Mouse (Mus musculus): ENCODE measurements around the gene Gm9508. TPM values are rescaled to one million over a fixed set of nuclear protein-coding genes. Genes with fewer than 3 reads are reported as not detected.
"Not testable (repeated sequence)": the region's sequence is repeated elsewhere in the genome, so short reads cannot be mapped to it uniquely, and the experiment has no call there.

Gene Gm9508
- not detected in 2 replicates for polyA plus RNA-seq (2016; fragmentation: Nextera tagmentation; extraction: Ambion mirVana)

GRCm38 (mm10) chr10:77697133-77697532 lies at the start of gene Gm9508:
TSS of gene Gm9508 (minus strand) at chr10:77697233.
- Histone ChIP-seq H3K9ac (no peak within 1 kb of the TSS), H3K4me3 (no peak within 1 kb of the TSS), H3K4me1 (no peaks in the 10 kb centered on the region; the same call in 1 of the 2 replicates), H3K36me3 (no peaks in the 10 kb centered on the region), H3K27me3 (0 out of 2 replicates have a peak, but pooled peaks cover 3% of the 10 kb centered on the region), H3K4me2 (replicated peaks) (no peak within 1 kb of the TSS), H3K9me3 (no peaks in the 10 kb centered on the region), H3K27ac (no peak within 1 kb of the TSS)
- no peak for ATAC-seq (ENCODE audit: insufficient number of reproducible peaks, insufficient read depth, low FRiP score, low TSS enrichment)
- 33% methylated on average over 4 of the region's 4 CpGs for WGBS

GRCm38 (mm10) chr10:77741924-77742688 lies 45.1 kb upstream of the Gm9508 start, which contains the start of gene Gm18596:
TSS of gene Gm18596 (minus strand) at chr10:77742638.
- 46% methylated on average over 5 of the region's 5 CpGs for WGBS
- not testable (repeated sequence) for H3K9me3 ChIP-seq; H3K27ac ChIP-seq; H3K4me1 ChIP-seq; H3K27me3 ChIP-seq; ATAC-seq (ENCODE audit: insufficient number of reproducible peaks, insufficient read depth, low FRiP score, low TSS enrichment); H3K4me3 ChIP-seq; H3K36me3 ChIP-seq; H3K9ac ChIP-seq; H3K4me2 ChIP-seq (replicated peaks)

GRCm38 (mm10) chr10:77738929-77739328 lies 41.9 kb upstream of the Gm9508 start:
- Histone ChIP-seq H3K36me3 (no peaks in the 10 kb centered on the region), H3K27me3 (no peaks in the 10 kb centered on the region), H3K27ac (no peak overlapping the region), H3K9ac (no peak overlapping the region), H3K4me1 (peaks cover 3% of the 10 kb centered on the region; the same call in 1 of the 2 replicates), H3K9me3 (0 out of 2 replicates have a peak, but pooled peaks cover 8% of the 10 kb centered on the region), H3K4me2 (replicated peaks) (no peak overlapping the region), H3K4me3 (no peak overlapping the region)
- no peak for ATAC-seq (ENCODE audit: insufficient number of reproducible peaks, insufficient read depth, low FRiP score, low TSS enrichment)
- WGBS: 88% methylated on average over 4 of the region's 4 CpGs

- no peaks in the 10 kb centered on the region for H3K27me3 ChIP-seq
- no peak overlapping the region for H3K4me3 ChIP-seq
- H3K36me3 ChIP-seq: no peaks in the 10 kb centered on the region
- no peak overlapping the region for H3K27ac ChIP-seq
- no peak for ATAC-seq (ENCODE audit: insufficient number of reproducible peaks, insufficient read depth, low FRiP score, low TSS enrichment)
- H3K9ac ChIP-seq: no peak overlapping the region
- WGBS: 84% methylated on average over 1 of the region's 1 CpGs
- no peaks in the 10 kb centered on the region for H3K4me1 ChIP-seq
- no peak overlapping the region for H3K4me2 ChIP-seq (replicated peaks)
- H3K9me3 ChIP-seq: 0 out of 2 replicates have a peak, but pooled peaks cover 8% of the 10 kb centered on the region
Observed at GRCm38 (mm10) chr10:77735928-77736327, 38.9 kb upstream of the Gm9508 start.

- no peak overlapping the region for H3K4me3 ChIP-seq
- H3K36me3 ChIP-seq: no peaks in the 10 kb centered on the region
- no peaks in the 10 kb centered on the region for H3K4me1 ChIP-seq
- no peaks in the 10 kb centered on the region for H3K9me3 ChIP-seq
- WGBS: 53% methylated on average over 4 of the region's 4 CpGs
- no peaks in the 10 kb centered on the region for H3K27me3 ChIP-seq
- no peak overlapping the region for H3K27ac ChIP-seq
- no peak for ATAC-seq (ENCODE audit: insufficient number of reproducible peaks, insufficient read depth, low FRiP score, low TSS enrichment)
- no peak overlapping the region for H3K4me2 ChIP-seq (replicated peaks)
- H3K9ac ChIP-seq: no peak overlapping the region
Observed at GRCm38 (mm10) chr10:77729241-77729640, 32.2 kb upstream of the Gm9508 start.

GRCm38 (mm10) chr10:77728280-77728679 lies 31.2 kb upstream of the Gm9508 start:
- no peaks in the 10 kb centered on the region for H3K4me1 ChIP-seq
- H3K27ac ChIP-seq: no peak overlapping the region
- no peaks in the 10 kb centered on the region for H3K27me3 ChIP-seq
- H3K4me2 ChIP-seq (replicated peaks): no peak overlapping the region
- WGBS: 61% methylated on average over 4 of the region's 4 CpGs
- H3K36me3 ChIP-seq: no peaks in the 10 kb centered on the region
- H3K9ac ChIP-seq: no peak overlapping the region
- ATAC-seq (ENCODE audit: insufficient number of reproducible peaks, insufficient read depth, low FRiP score, low TSS enrichment): no peak
- no peaks in the 10 kb centered on the region for H3K9me3 ChIP-seq
- no peak overlapping the region for H3K4me3 ChIP-seq

- WGBS: 39% methylated on average over 3 of the region's 3 CpGs
- Histone ChIP-seq H3K27ac (no peak within 1 kb of the TSS), H3K36me3 (no peaks in the 10 kb centered on the region), H3K27me3 (no peaks in the 10 kb centered on the region), H3K4me1 (no peaks in the 10 kb centered on the region), H3K9me3 (no peaks in the 10 kb centered on the region), H3K4me3 (no peak within 1 kb of the TSS), H3K9ac (no peak within 1 kb of the TSS), H3K4me2 (replicated peaks) (no peak within 1 kb of the TSS)
- ATAC-seq (ENCODE audit: insufficient number of reproducible peaks, insufficient read depth, low FRiP score, low TSS enrichment): no peak
Observed at GRCm38 (mm10) chr10:77726186-77726585, 29.2 kb upstream of the Gm9508 start, which contains the start of gene Gm10100. TSS of gene Gm10100 (plus strand) at chr10:77726486.

- H3K27ac ChIP-seq: no peak overlapping the region
- no peak overlapping the region for H3K9ac ChIP-seq
- 68% methylated on average over 8 of the region's 8 CpGs for WGBS
- H3K27me3 ChIP-seq: no peaks in the 10 kb centered on the region
- no peaks in the 10 kb centered on the region for H3K36me3 ChIP-seq
- no peak for ATAC-seq (ENCODE audit: insufficient number of reproducible peaks, insufficient read depth, low FRiP score, low TSS enrichment)
- no peak overlapping the region for H3K4me3 ChIP-seq
- H3K4me1 ChIP-seq: no peaks in the 10 kb centered on the region
- no peak overlapping the region for H3K4me2 ChIP-seq (replicated peaks)
- H3K9me3 ChIP-seq: no peaks in the 10 kb centered on the region; the same call in 1 of the 2 replicates
Observed at GRCm38 (mm10) chr10:77724855-77725254, 27.8 kb upstream of the Gm9508 start.

- H3K4me1 ChIP-seq; H3K9ac ChIP-seq; H3K9me3 ChIP-seq; H3K4me3 ChIP-seq; H3K4me2 ChIP-seq (replicated peaks); H3K36me3 ChIP-seq; ATAC-seq (ENCODE audit: insufficient number of reproducible peaks, insufficient read depth, low FRiP score, low TSS enrichment); H3K27me3 ChIP-seq; H3K27ac ChIP-seq: not testable (repeated sequence)
- WGBS: 85% methylated on average over 1 of the region's 1 CpGs
Observed at GRCm38 (mm10) chr10:77720299-77720698, 23.3 kb upstream of the Gm9508 start, which contains the start of gene Krtap12-1. TSS of gene Krtap12-1 (plus strand) at chr10:77720599.

- ATAC-seq (ENCODE audit: insufficient number of reproducible peaks, insufficient read depth, low FRiP score, low TSS enrichment): no peak
Observed at GRCm38 (mm10) chr10:77715507-77715906, 18.5 kb upstream of the Gm9508 start, which contains the start of gene Gm10142. TSS of gene Gm10142 (plus strand) at chr10:77715807.

GRCm38 (mm10) chr10:77713734-77714133 lies 16.7 kb upstream of the Gm9508 start:
- Histone ChIP-seq H3K4me3 (no peak overlapping the region), H3K9ac (no peak overlapping the region), H3K27me3 (no peaks in the 10 kb centered on the region), H3K27ac (no peak overlapping the region), H3K4me1 (no peaks in the 10 kb centered on the region), H3K4me2 (replicated peaks) (no peak overlapping the region), H3K9me3 (no peaks in the 10 kb centered on the region), H3K36me3 (no peaks in the 10 kb centered on the region)
- no peak for ATAC-seq (ENCODE audit: insufficient number of reproducible peaks, insufficient read depth, low FRiP score, low TSS enrichment)
- 54% methylated on average over 4 of the region's 4 CpGs for WGBS

More at GRCm38 (mm10) chr10:77715507-77715906, 18.5 kb upstream of the Gm9508 start, which contains the start of gene Gm10142:
- Histone ChIP-seq H3K27ac (no peak within 1 kb of the TSS), H3K4me1 (no peaks in the 10 kb centered on the region), H3K4me3 (no peak within 1 kb of the TSS), H3K36me3 (no peaks in the 10 kb centered on the region), H3K27me3 (no peaks in the 10 kb centered on the region), H3K9ac (no peak within 1 kb of the TSS), H3K9me3 (no peaks in the 10 kb centered on the region; the same call in 1 of the 2 replicates), H3K4me2 (replicated peaks) (no peak within 1 kb of the TSS)
- 63% methylated on average over 1 of the region's 1 CpGs for WGBS

GRCm38 (mm10) chr10:77711157-77711556 lies 14.1 kb upstream of the Gm9508 start, which contains the start of gene Gm10024:
TSS of gene Gm10024 (plus strand) at chr10:77711457.
- not testable (repeated sequence) for H3K4me2 ChIP-seq (replicated peaks); H3K27me3 ChIP-seq; H3K9me3 ChIP-seq; H3K27ac ChIP-seq; ATAC-seq (ENCODE audit: insufficient number of reproducible peaks, insufficient read depth, low FRiP score, low TSS enrichment); H3K9ac ChIP-seq; H3K4me3 ChIP-seq; H3K4me1 ChIP-seq; H3K36me3 ChIP-seq

All from embryonic facial prominence, embryonic 12.5 days (tissue).